Mouse (Mus musculus): ENCODE results near the gene Rpl41. TPM values are rescaled to one million over a fixed set of nuclear protein-coding genes. Genes with fewer than 3 reads are reported as not detected.

Gene Rpl41
- total RNA-seq, 1 experiment = 5,552 TPM

- no peaks in the 10 kb centered on the region for H3K9me3 ChIP-seq (ENCODE audit: control insufficient read depth, insufficient read depth, low read depth, low read length)
- peak; percentile 93 for DNase-seq (ENCODE audit: low read depth, low spot score)
- H3K4me1 ChIP-seq (ENCODE audit: control insufficient read depth in 2 of 2, insufficient read depth in 2 of 2, low read length in 2 of 2, poor library complexity in 1 of 2) = peaks cover 3 to 5% of the 10 kb centered on the region in 2 experiments; a peak in 3 of 4 replicates
- TF ChIP-seq HCFC1 (IDR thresholded peaks at IDR 0.05; ENCODE audit: borderline replicate concordance, insufficient read depth, low read length) = 0 out of 2 replicates have a peak, but pooled peaks have one; percentile 54
- peak; percentile 82; the same call in 1 of the 2 replicates for TF ChIP-seq ZC3H11A (IDR thresholded peaks at IDR 0.05; ENCODE audit: borderline replicate concordance, low read depth, low read length)
- TF ChIP-seq MAFK (IDR thresholded peaks at IDR 0.05; ENCODE audit: insufficient read depth, low read depth, low read length) = no peak
- peak overlapping the region in 1 of 2 experiments; percentile 34; a peak in 2 of 4 replicates for H3K4me3 ChIP-seq (ENCODE audit: insufficient read depth in 1 of 2, low read depth in 1 of 2, low read length in 2 of 2, poor library complexity in 1 of 2, severe bottlenecking in 1 of 2)
- no peak overlapping the region for H3K27ac ChIP-seq (ENCODE audit: insufficient read depth, low read depth, low read length, poor library complexity, severe bottlenecking)
- H3K36me3 ChIP-seq (ENCODE audit: control insufficient read depth, insufficient read depth, low read length, poor library complexity, severe bottlenecking) = no peaks in the 10 kb centered on the region
- in situ Hi-C loops (cut with MboI; ENCODE audit: low sequenced_read_pairs in 2 of 2, unreplicated experiment in 2 of 2) = no loop called here
- no peak overlapping the region for H3K9ac ChIP-seq (ENCODE audit: insufficient read depth, low read depth, low read length, poor library complexity, severe bottlenecking)
Observed at GRCm38 (mm10) chr10:128536266-128536940, 12.7 kb downstream of the Rpl41 start.

GRCm38 (mm10) chr10:128535624-128536265, 13.4 kb downstream of the Rpl41 start:
- H3K9ac ChIP-seq (ENCODE audit: insufficient read depth, low read depth, low read length, poor library complexity, severe bottlenecking) = no peak overlapping the region
- peak overlapping the region in 1 of 2 experiments; percentile 34; a peak in 2 of 4 replicates for H3K4me3 ChIP-seq (ENCODE audit: insufficient read depth in 1 of 2, low read depth in 1 of 2, low read length in 2 of 2, poor library complexity in 1 of 2, severe bottlenecking in 1 of 2)
- no peaks in the 10 kb centered on the region for H3K36me3 ChIP-seq (ENCODE audit: control insufficient read depth, insufficient read depth, low read length, poor library complexity, severe bottlenecking)
- in situ Hi-C loops (cut with MboI; ENCODE audit: low sequenced_read_pairs in 2 of 2, unreplicated experiment in 2 of 2) = no loop called here
- H3K27ac ChIP-seq (ENCODE audit: insufficient read depth, low read depth, low read length, poor library complexity, severe bottlenecking) = no peak overlapping the region
- TF ChIP-seq HCFC1 (IDR thresholded peaks at IDR 0.05; ENCODE audit: borderline replicate concordance, insufficient read depth, low read length) (no peak), ZNF384 (IDR thresholded peaks at IDR 0.05; ENCODE audit: low read depth, low read length) (no peak), CHD2 (IDR thresholded peaks at IDR 0.05; ENCODE audit: low read depth, low read length) (no peak), MAFK (IDR thresholded peaks at IDR 0.05; ENCODE audit: insufficient read depth, low read depth, low read length) (no peak), ZC3H11A (IDR thresholded peaks at IDR 0.05; ENCODE audit: borderline replicate concordance, low read depth, low read length) (no peak)
- no peaks in the 10 kb centered on the region for H3K9me3 ChIP-seq (ENCODE audit: control insufficient read depth, insufficient read depth, low read depth, low read length)
- peaks cover 3 to 5% of the 10 kb centered on the region in 2 experiments; a peak in 3 of 4 replicates for H3K4me1 ChIP-seq (ENCODE audit: control insufficient read depth in 2 of 2, insufficient read depth in 2 of 2, low read length in 2 of 2, poor library complexity in 1 of 2)
- no peak for DNase-seq (ENCODE audit: low read depth, low spot score)

GRCm38 (mm10) chr10:128535206-128535605, 13.9 kb downstream of the Rpl41 start:
- H3K4me3 ChIP-seq (ENCODE audit: insufficient read depth in 1 of 2, low read depth in 1 of 2, low read length in 2 of 2, poor library complexity in 1 of 2, severe bottlenecking in 1 of 2) = no peak overlapping the region
- peaks cover 3 to 5% of the 10 kb centered on the region in 2 experiments; a peak in 3 of 4 replicates for H3K4me1 ChIP-seq (ENCODE audit: control insufficient read depth in 2 of 2, insufficient read depth in 2 of 2, low read length in 2 of 2, poor library complexity in 1 of 2)
- no peak overlapping the region for H3K27ac ChIP-seq (ENCODE audit: insufficient read depth, low read depth, low read length, poor library complexity, severe bottlenecking)
- no peak for TF ChIP-seq MAFK (IDR thresholded peaks at IDR 0.05; ENCODE audit: insufficient read depth, low read depth, low read length)
- no peak for TF ChIP-seq ZC3H11A (IDR thresholded peaks at IDR 0.05; ENCODE audit: borderline replicate concordance, low read depth, low read length)
- no peak for TF ChIP-seq ZNF384 (IDR thresholded peaks at IDR 0.05; ENCODE audit: low read depth, low read length)
- TF ChIP-seq CHD2 (IDR thresholded peaks at IDR 0.05; ENCODE audit: low read depth, low read length) = no peak
- TF ChIP-seq HCFC1 (IDR thresholded peaks at IDR 0.05; ENCODE audit: borderline replicate concordance, insufficient read depth, low read length) = no peak
- H3K36me3 ChIP-seq (ENCODE audit: control insufficient read depth, insufficient read depth, low read length, poor library complexity, severe bottlenecking) = no peaks in the 10 kb centered on the region
- H3K9ac ChIP-seq (ENCODE audit: insufficient read depth, low read depth, low read length, poor library complexity, severe bottlenecking) = no peak overlapping the region
- no peaks in the 10 kb centered on the region for H3K9me3 ChIP-seq (ENCODE audit: control insufficient read depth, insufficient read depth, low read depth, low read length)
- in situ Hi-C loops (cut with MboI; ENCODE audit: low sequenced_read_pairs in 2 of 2, unreplicated experiment in 2 of 2) = no loop called here
- DNase-seq (ENCODE audit: low read depth, low spot score) = no peak

- H3K4me3 ChIP-seq (ENCODE audit: insufficient read depth in 1 of 2, low read depth in 1 of 2, low read length in 2 of 2, poor library complexity in 1 of 2, severe bottlenecking in 1 of 2) = peak overlapping the region; percentile 28 to 89; a peak in 3 of 4 replicates
- H3K36me3 ChIP-seq (ENCODE audit: control insufficient read depth, insufficient read depth, low read length, poor library complexity, severe bottlenecking) = peaks cover 2% of the 10 kb centered on the region; the same call in 1 of the 2 replicates
- in situ Hi-C loops (cut with MboI; ENCODE audit: low sequenced_read_pairs in 2 of 2, unreplicated experiment in 2 of 2) = no loop called here
- peaks cover 0 to 3% of the 10 kb centered on the region in 2 experiments; a peak in 1 of 4 replicates for H3K4me1 ChIP-seq (ENCODE audit: control insufficient read depth in 2 of 2, insufficient read depth in 2 of 2, low read length in 2 of 2, poor library complexity in 1 of 2)
- DNase-seq (ENCODE audit: low read depth, low spot score) = no peak
- H3K27ac ChIP-seq (ENCODE audit: insufficient read depth, low read depth, low read length, poor library complexity, severe bottlenecking) = no peak overlapping the region
- no peaks in the 10 kb centered on the region for H3K9me3 ChIP-seq (ENCODE audit: control insufficient read depth, insufficient read depth, low read depth, low read length)
- H3K9ac ChIP-seq (ENCODE audit: insufficient read depth, low read depth, low read length, poor library complexity, severe bottlenecking) = 0 out of 2 replicates have a peak overlapping the region, but pooled peaks have one; percentile 34
- no peak for TF ChIP-seq CHD2 (IDR thresholded peaks at IDR 0.05; ENCODE audit: low read depth, low read length)
- no peak for TF ChIP-seq ZNF384 (IDR thresholded peaks at IDR 0.05; ENCODE audit: low read depth, low read length)
- no peak for TF ChIP-seq ZC3H11A (IDR thresholded peaks at IDR 0.05; ENCODE audit: borderline replicate concordance, low read depth, low read length)
- TF ChIP-seq HCFC1 (IDR thresholded peaks at IDR 0.05; ENCODE audit: borderline replicate concordance, insufficient read depth, low read length) = no peak
Observed at GRCm38 (mm10) chr10:128526366-128527356, 22.4 kb downstream of the Rpl41 start.
